Mouse (Mus musculus) ovary, postnatal 36 days (tissue): ENCODE data around the gene Ptprt.

Experiments used
- DNase-seq: peaks from one replicate; pipeline ENCODE4 v3.0.0; 2022; ENCODE audit warnings: low spot score, mixed read lengths

Ptprt gene

GRCm38 (mm10) chr2:162591388-162591787, 69.6 kb downstream of the Ptprt start:
- DNase-seq = no peak

- no peak for DNase-seq
Observed at GRCm38 (mm10) chr2:162581651-162582050, 79.3 kb downstream of the Ptprt start.

GRCm38 (mm10) chr2:162577819-162578218, 83.1 kb downstream of the Ptprt start:
- DNase-seq = no peak

DNA sequence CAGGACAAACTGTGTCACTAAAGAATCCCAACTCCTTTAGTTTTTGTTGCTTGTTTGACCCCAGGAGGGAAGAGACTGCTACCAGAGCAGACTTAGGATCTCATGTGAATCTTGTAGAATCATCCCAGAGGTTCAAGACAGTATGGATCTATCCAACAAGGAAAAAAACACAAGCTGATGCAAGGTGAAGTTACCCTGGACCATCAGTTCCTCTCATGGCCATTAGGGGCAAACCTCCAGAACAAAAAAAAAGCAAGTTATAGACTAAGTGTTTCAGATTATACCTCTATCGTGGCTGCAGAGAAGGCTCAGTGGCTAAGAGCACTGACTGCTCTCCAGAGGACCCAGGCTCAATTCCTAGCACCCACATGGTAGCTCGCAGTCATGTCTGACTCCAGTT, 88.1 kb downstream of the Ptprt start:
- no peak for DNase-seq

- DNase-seq = no peak
Observed at GRCm38 (mm10) chr2:162571037-162571436, 89.9 kb downstream of the Ptprt start.

DNA sequence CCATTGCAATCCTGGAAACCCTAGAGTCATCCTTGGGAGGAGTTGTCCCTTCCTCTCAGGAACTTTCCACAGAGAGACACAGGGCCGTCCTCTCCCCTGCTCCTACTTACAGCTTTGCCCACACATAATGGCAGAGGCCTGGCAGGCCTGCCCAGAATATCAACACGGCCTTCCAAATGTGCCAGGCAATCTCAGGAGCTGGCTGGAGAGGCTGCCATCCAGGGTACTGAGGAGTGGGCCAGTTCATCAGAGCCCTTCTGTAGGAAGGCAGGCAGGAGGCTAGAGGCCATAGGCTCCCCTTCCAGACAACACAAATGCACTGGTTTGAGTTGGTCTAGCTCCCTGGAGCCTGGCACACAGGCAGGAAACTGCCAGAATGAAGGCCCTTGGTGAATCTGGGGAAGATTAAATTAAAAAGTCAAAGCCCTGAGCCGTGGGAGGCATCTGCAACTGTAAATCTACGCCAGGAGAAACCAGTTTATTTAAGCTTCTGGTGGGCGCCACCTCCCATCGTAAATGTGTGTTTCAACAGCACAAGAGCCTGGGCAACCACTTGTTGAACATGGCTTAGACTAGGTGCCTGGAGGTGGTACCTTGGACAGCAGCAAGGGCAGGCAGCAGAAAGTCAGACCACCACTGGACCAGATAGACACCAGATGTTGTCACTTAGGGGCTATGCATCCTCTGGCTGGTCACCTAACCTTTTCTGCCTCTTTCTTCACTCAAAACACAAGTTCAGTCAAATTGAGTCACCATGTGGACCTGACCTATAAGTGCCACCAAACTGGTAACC, 92.4 kb downstream of the Ptprt start:
- peak; percentile 16 for DNase-seq

GRCm38 (mm10) chr2:162548312-162548711, 112.6 kb downstream of the Ptprt start:
- DNase-seq = no peak

DNA sequence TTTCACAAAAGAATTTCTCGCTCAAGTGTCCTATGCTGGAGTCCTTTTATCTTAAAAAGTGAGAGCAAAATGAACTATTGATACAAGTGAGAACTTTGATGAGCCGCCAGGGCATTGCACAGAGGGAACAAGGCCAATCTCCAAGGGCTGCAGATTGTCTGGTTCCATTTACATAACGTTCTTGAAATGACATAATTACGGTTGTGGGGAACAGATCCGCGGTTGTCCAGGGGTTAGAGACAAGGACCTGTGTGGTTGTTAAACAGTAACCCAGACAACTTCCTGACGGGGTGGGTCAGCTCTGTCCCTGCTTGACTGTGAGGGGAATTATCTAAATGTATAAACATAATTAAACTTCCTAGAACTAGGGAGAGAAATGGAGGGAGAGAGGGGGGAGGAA, 129.3 kb downstream of the Ptprt start:
- DNase-seq = peak; percentile 9

DNA sequence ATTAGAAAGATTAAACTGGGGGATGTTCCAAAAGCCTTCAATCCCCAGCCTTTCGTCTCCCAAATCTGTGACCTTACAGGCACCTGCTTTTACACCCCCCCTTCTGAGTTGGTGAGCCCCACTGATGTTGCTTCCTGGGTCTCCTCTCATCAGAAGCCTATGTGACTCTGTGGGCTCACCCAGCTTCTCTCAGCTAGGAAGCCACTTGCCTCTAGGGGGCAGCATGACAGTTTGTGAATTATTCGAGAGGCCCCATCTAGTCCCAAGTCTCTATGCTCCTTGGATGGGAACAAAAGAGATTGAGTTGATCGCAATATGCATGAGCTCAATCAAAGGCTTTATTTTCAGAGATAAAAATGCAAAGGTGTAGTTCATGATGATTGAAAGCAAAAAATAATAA, 132.0 kb downstream of the Ptprt start:
- no peak for DNase-seq

- no peak for DNase-seq
Observed at GRCm38 (mm10) chr2:162515993-162516392, 145.0 kb downstream of the Ptprt start.

DNA sequence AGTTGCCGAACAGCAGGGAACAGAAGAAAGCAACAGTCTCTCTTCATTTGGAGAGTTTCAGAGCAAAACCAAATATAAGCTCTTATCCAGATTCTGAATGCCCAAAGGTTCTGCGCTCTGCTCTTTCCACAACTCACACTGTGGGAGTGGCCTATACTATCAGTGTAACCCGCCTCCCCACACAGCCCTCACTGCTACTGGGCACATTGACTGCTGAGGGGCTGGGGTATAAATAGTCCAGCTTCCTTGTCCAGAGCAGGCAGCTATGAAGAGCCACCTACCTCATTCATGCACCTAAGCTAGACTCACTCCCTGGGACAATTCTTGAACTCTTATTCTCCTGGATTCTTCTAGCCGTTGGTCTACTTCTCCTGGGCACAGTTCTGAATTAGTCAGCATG, 147.9 kb downstream of the Ptprt start:
- DNase-seq = no peak

DNA sequence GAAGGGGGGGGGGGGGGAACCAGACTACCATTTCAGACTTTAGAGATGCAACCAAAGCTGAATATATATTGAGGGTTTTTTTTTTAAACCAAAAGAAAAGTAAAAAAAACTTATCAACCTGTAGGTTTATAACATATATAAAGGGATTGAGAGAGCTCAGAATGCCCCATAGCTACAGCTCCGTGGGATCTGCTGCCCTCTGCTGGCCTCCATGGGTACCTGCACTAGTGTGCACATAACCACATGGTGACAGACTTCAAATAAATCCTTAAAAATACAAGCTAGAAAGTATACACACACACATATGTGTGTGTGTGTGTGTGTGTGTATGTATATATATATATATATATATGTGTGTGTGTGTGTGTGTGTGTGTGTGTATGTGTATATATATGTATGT, 148.9 kb downstream of the Ptprt start:
- no peak for DNase-seq

DNA sequence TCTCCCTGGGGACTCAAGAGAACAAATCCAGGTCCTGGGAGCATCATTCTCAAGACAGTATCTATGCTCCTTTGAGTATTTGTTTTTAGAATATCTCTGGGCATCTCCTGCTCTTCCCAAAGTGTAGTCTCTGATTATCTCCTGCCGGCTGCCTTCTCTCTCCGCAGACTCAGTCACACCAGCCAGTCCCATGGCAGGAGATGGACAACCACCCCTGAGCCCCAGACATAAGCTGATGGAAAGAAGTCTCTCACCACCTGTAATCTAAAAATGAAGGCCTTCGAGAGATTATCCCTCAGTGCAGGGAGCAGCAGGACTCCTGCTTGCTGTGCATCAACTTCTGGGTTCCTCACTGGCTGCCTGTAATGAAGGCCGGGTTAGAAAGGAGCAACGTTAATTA, 151.9 kb downstream of the Ptprt start:
- DNase-seq = no peak

- no peak for DNase-seq
Observed at GRCm38 (mm10) chr2:162507664-162508063, 153.3 kb downstream of the Ptprt start.

DNA sequence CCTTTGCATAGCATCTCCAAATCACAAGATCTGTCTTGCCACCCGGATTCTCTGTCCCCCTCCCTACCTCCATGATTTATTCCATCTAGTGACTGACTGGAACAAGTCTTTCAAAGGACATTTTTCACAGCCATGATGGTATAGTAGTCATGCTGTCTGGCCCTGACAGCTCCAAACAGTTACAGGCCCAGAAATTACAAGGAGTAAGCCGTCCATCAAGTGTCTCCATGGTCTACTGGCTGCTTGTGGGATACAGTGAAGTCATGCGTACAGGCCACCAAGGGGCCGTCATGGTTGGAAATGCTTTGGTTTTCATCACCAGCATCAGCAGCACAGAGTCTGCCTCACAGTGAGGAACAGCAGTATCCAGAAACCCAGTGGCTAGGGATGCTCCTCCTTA, 156.1 kb downstream of the Ptprt start:
- no peak for DNase-seq

GRCm38 (mm10) chr2:162499501-162499915, 161.4 kb downstream of the Ptprt start:
- DNase-seq = no peak

DNA sequence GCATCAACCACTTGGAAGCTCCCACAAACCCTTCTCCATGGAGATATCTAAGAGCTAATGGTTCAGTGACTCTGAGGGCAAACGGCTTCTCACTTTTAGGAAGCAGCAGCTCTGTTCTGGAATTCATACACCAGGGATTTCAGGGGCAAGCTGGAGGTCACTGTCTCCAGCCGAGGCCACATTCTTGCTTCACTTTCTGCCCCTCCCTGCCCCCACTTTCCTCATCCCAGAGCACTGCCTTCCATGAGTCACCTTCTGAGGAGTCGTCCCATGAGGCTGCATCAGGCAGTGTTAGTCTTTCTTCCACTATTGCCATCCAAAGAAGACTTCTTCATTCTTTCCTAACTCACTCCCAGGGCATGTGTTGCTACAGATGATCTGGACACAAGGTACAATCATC, 162.8 kb downstream of the Ptprt start:
- DNase-seq = no peak

- DNase-seq = no peak
Observed at GRCm38 (mm10) chr2:162484036-162484435, 176.9 kb downstream of the Ptprt start.

GRCm38 (mm10) chr2:162443106-162443505, 217.8 kb downstream of the Ptprt start:
- no peak for DNase-seq

- no peak for DNase-seq
Observed at GRCm38 (mm10) chr2:162436646-162437045, 224.3 kb downstream of the Ptprt start.

DNA sequence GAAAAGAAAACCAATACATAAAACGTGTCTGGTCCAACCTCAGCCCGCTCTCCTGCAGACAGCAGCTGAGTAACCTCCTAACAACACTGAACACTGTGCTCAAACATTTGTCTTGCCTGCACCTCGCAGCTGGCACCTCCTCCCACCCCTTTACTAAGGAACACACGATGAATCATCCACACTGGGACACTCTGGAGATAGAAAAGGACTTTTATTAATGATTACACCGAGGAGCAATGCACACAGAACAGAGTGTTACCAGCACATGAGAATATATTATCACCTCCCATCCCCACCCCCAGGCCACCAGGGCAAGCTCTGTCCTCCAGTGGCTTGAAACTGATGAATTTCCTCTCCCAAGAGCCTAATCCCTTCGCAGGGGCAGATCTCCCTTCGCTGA, 230.8 kb downstream of the Ptprt start:
- DNase-seq = no peak

DNA sequence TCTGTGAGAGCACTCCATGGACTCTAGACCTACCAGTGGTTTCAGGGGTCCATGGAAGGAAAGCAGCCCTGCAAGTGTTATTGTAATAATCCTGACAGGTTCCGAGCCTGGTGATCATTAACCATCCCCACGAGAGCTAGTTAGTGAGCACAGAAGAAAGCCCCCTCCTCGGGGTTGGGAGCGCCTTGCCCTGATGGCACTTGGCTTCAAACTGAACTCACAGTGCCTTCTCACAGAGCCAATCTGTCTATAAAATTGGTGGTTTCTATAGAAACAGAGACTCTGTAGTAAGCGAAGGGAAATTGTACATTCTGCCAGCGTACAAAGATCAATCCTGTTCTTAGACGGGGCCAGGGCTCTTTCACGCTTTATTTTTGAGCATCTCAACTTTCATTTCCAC, 234.8 kb downstream of the Ptprt start:
- DNase-seq = no peak

- no peak for DNase-seq
Observed at GRCm38 (mm10) chr2:162418181-162418580, 242.8 kb downstream of the Ptprt start.

DNA sequence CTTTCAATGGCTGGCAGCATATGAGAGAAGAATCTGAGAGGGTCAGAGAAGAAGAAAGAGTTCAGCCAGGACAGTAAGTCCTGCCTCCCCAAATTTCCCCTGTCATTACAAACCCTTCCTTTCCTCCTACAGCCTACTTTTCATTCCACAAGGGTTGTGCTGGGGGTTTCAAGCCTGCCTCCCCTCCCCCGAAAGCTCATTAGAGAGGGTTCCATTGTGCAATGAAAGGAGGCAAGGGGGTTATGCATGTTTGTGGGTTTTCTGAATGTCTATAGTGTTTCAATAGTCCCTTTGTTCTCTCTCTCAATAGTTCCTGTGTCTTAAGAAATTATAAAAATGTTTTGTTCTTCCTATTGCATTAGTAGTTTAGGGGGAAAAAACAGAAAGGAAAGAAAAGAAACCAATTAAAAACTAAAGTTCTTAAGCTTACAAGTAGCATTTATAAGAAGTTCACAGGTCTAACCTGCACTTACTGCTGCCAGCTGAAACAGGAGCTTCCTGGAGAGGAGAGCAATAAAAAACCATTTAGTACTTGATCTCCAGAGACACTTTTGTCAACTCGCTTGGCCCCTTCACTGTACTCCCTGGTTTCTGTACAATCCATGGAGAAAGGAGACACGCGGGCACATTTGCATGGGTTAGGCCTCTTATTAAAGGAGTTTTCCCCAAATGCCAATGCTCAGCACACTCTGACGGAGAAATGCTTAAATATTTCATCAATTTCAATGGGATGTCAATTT, 247.7 kb downstream of the Ptprt start:
- DNase-seq = no peak
